In genomic region chr2:118995919-118996797, GRCm38 (mm10) we compare ENCODE assay signal across 16 mouse cellular contexts. TPM values are rescaled to one million over a fixed set of nuclear protein-coding genes. Genes with fewer than 3 reads are reported as not detected.
DNase-seq lines count a peak whose midpoint lies in the region; ATAC-seq and TF ChIP-seq lines count a peak whose summit lies in the region.
"Had no signal": no experiment of that assay in that cellular context is flagged by ENCODE, and none has a peak within 500 bp of the region (broad histone marks: within the 10 kb centered on the region; RNA-seq: fewer than 3 reads in every experiment).

No protein-coding gene starts in this region.

- H3K27me3 ChIP-seq in forebrain, postnatal 0 days (ENCODE audit: insufficient read depth, low read length), result no peaks in the 10 kb centered on the region
- no peaks in the 10 kb centered on the region for H3K27me3 ChIP-seq in midbrain, embryonic 15.5 days (replicated peaks)

- peak; percentile 93 for ATAC-seq in forebrain, postnatal 0 days
- ATAC-seq in midbrain, embryonic 15.5 days (replicated peaks), result peak; percentile 89
- ATAC-seq: Patski had no signal

- H3K9ac ChIP-seq in forebrain, postnatal 0 days, result no peak overlapping the region
- no peak overlapping the region for H3K9ac ChIP-seq in midbrain, embryonic 15.5 days
- H3K9ac ChIP-seq: embryonic facial prominence, embryonic 12.5 days; liver, embryonic 15.5 days had no signal

- H3K4me3 ChIP-seq in forebrain, postnatal 0 days (ENCODE audit: low read depth, low read length), result no peak overlapping the region
- no peak overlapping the region for H3K4me3 ChIP-seq in midbrain, embryonic 15.5 days
- H3K4me3 ChIP-seq: embryonic facial prominence, embryonic 12.5 days; heart, embryonic 10.5 days; limb, embryonic 10.5 days; liver, embryonic 15.5 days had no signal

- TF ChIP-seq CTCF in forebrain, postnatal 0 days (IDR thresholded peaks at IDR 0.05; ENCODE audit: low read depth), result 0 out of 2 replicates have a peak, but pooled peaks have one; percentile 6

- peaks cover 7% of the 10 kb centered on the region; the same call in 1 of the 2 replicates for H3K4me1 ChIP-seq in forebrain, postnatal 0 days (ENCODE audit: insufficient read depth)
- peaks cover 14% of the 10 kb centered on the region; the same call in 1 of the 2 replicates for H3K4me1 ChIP-seq in midbrain, embryonic 15.5 days
- H3K4me1 ChIP-seq: embryonic facial prominence, embryonic 12.5 days; liver, embryonic 15.5 days had no signal

- no peak overlapping the region for H3K4me2 ChIP-seq in forebrain, postnatal 0 days (ENCODE audit: low read depth)
- H3K4me2 ChIP-seq in midbrain, embryonic 15.5 days, result peak overlapping the region; percentile 8
- H3K4me2 ChIP-seq: embryonic facial prominence, embryonic 12.5 days; liver, embryonic 15.5 days had no signal

- peak overlapping the region; percentile 50 for H3K27ac ChIP-seq in forebrain, postnatal 0 days (ENCODE audit: low read depth, low read length)
- H3K27ac ChIP-seq in midbrain, embryonic 15.5 days, result no peak overlapping the region
- H3K27ac ChIP-seq: embryonic facial prominence, embryonic 12.5 days; heart, embryonic 10.5 days; limb, embryonic 10.5 days; liver, embryonic 15.5 days had no signal

- DNase-seq in right cerebral cortex, adult 2 months (ENCODE audit: low spot score in 2 of 2), result peak; percentile 17 to 18
- no peak for DNase-seq in right cerebral cortex, postnatal 36 days (ENCODE audit: low spot score in 2 of 2)
- DNase-seq in forebrain, postnatal 0 days, result peak; percentile 45
- DNase-seq in spleen, postnatal 14 days (ENCODE audit: low spot score in 2 of 2), result no peak
- DNase-seq in cerebellum, adult 11-12 months, result no peak
- no peak for DNase-seq in thymus, postnatal 36 days
- DNase-seq: cerebellum, postnatal 25 days; heart, postnatal 4 days; lung, postnatal 4 days; right cerebral cortex, postnatal 4 days had no signal

- no peaks in the 10 kb centered on the region for H3K36me3 ChIP-seq in forebrain, postnatal 0 days (ENCODE audit: insufficient read depth)
- H3K36me3 ChIP-seq in midbrain, embryonic 15.5 days (replicated peaks), result no peaks in the 10 kb centered on the region
- H3K36me3 ChIP-seq: embryonic facial prominence, embryonic 12.5 days; heart, embryonic 10.5 days; limb, embryonic 10.5 days; liver, embryonic 15.5 days had no signal

- 26% methylated on average over 16 of the region's 16 CpGs for WGBS in forebrain, postnatal 0 days
- 29% methylated on average over 16 of the region's 16 CpGs for WGBS in midbrain, embryonic 15.5 days

- H3K9me3 ChIP-seq in forebrain, postnatal 0 days (ENCODE audit: low read length), result no peaks in the 10 kb centered on the region
- no peaks in the 10 kb centered on the region for H3K9me3 ChIP-seq in midbrain, embryonic 15.5 days
- H3K9me3 ChIP-seq: embryonic facial prominence, embryonic 12.5 days; heart, embryonic 10.5 days; limb, embryonic 10.5 days; liver, embryonic 15.5 days had no signal

RNA-seq across cellular contexts. Expression of gene Ccdc32, which starts 33.0 kb away (rescaled TPM):
- 51.4 and 52.3 TPM in 2 replicates for total RNA-seq in forebrain, postnatal 0 days (2014; rRNA removed)
- polyA plus RNA-seq in forebrain, postnatal 0 days (2015; fragmentation: Nextera tagmentation; extraction: Ambion mirVana), result 56.3 and 64.3 TPM in 2 replicates
- 37.1 and 38.5 TPM in 2 replicates for polyA plus RNA-seq in midbrain, embryonic 15.5 days (2015; fragmentation: Nextera tagmentation; extraction: Ambion mirVana)

RNA-seq across cellular contexts. Expression of gene Rpusd2, which starts 38.4 kb away (rescaled TPM):
- 9.4 and 10.3 TPM in 2 replicates for total RNA-seq in forebrain, postnatal 0 days (2014; rRNA removed)
- polyA plus RNA-seq in forebrain, postnatal 0 days (2015; fragmentation: Nextera tagmentation; extraction: Ambion mirVana), result 3.6 TPM in 2 replicates
- polyA plus RNA-seq in midbrain, embryonic 15.5 days (2015; fragmentation: Nextera tagmentation; extraction: Ambion mirVana), result 4.6 and 4.9 TPM in 2 replicates

RNA-seq across cellular contexts. Expression of gene Knl1, which starts 50.8 kb away (rescaled TPM):
- total RNA-seq in forebrain, postnatal 0 days (2014; rRNA removed), result 4.6 and 5.0 TPM in 2 replicates
- polyA plus RNA-seq in forebrain, postnatal 0 days (2015; fragmentation: Nextera tagmentation; extraction: Ambion mirVana), result 3.8 and 5.2 TPM in 2 replicates
- 5.9 and 7.2 TPM in 2 replicates for polyA plus RNA-seq in midbrain, embryonic 15.5 days (2015; fragmentation: Nextera tagmentation; extraction: Ambion mirVana)

Comparison
In these comparisons a context has a peak if more than half of its experiments do, and no peak if none do; other contexts are left out.
1. DNase-seq: peak in right cerebral cortex, adult 2 months (2 of 2) and forebrain, postnatal 0 days (single experiment); none in right cerebral cortex, postnatal 36 days (0 of 2), spleen, postnatal 14 days (0 of 2), cerebellum, adult 11-12 months (single experiment) and thymus, postnatal 36 days (0 of 2).